Mouse (Mus musculus) embryonic facial prominence, embryonic 12.5 days (tissue): ENCODE measurements around the gene Bag3. TPM values are rescaled to one million over a fixed set of nuclear protein-coding genes. Genes with fewer than 3 reads are reported as not detected.
"Not testable (repeated sequence)": the region's sequence is repeated elsewhere in the genome, so short reads cannot be mapped to it uniquely, and the experiment has no call there.

ENCODE experiments used
- ATAC-seq: fragments of 200-750 bp; cut with Nextera tagmentation; 2 replicates; pipeline ENCODE4 v1.8.0; 2017; ENCODE audit not compliant: insufficient number of reproducible peaks, insufficient read depth, low FRiP score, low TSS enrichment
- H3K27ac ChIP-seq: fragments of 300-500 bp; sonication (generic); 2 replicates; pipeline ENCODE4 v1.5.1; 2016; ENCODE audit warnings: mild to moderate bottlenecking
- H3K27me3 ChIP-seq: fragments of 300-500 bp; sonication (generic); 2 replicates; pipeline ENCODE4 v1.6.1; 2016; ENCODE audit warnings: mild to moderate bottlenecking, moderate library complexity
- H3K36me3 ChIP-seq: fragments of 300-500 bp; sonication (generic); 2 replicates; pipeline ENCODE4 v1.6.1; 2016; ENCODE audit warnings: mild to moderate bottlenecking
- H3K4me1 ChIP-seq: fragments of 300-500 bp; sonication (generic); 2 replicates; pipeline ENCODE4 v1.6.1; 2016
- H3K4me2 ChIP-seq: fragments of 300-500 bp; sonication (generic); replicated peaks from 2 replicates; pipeline ENCODE4 v1.6.1; 2016; ENCODE audit warnings: mild to moderate bottlenecking, moderate library complexity
- H3K4me3 ChIP-seq: fragments of 300-500 bp; sonication (generic); 2 replicates; pipeline ENCODE4 v1.5.1; 2016; ENCODE audit warnings: mild to moderate bottlenecking
- H3K9ac ChIP-seq: fragments of 300-500 bp; sonication (generic); 2 replicates; pipeline ENCODE4 v1.6.1; 2016; ENCODE audit warnings: mild to moderate bottlenecking, moderate library complexity
- H3K9me3 ChIP-seq: fragments of 300-500 bp; sonication (generic); 2 replicates; pipeline ENCODE4 v1.6.1; 2016; ENCODE audit warnings: mild to moderate bottlenecking, moderate library complexity
- WGBS: fragments of 180-500 bp; shearing (Covaris S2); methylation state at CpG from one replicate; pipeline ENCODE4 v1.1.7; 2016; 5-methylcytosine and 5-hydroxymethylcytosine counted together
- polyA plus RNA-seq: library from polyadenylated mRNA; unstranded; fragments of >200 nt; fragmentation: Nextera tagmentation; extraction: Ambion mirVana; gene quantifications from 2 replicates; pipeline ENCODE4 v1.2.1, GENCODE M21; 2016

Bag3 gene
- polyA plus RNA-seq, 1 experiment from 2014 or later, result 9.1 TPM

- H3K4me1 ChIP-seq, result peaks cover 21% of the 10 kb centered on the region
- H3K4me2 ChIP-seq, result no peak overlapping the region
- no peak overlapping the region for H3K27ac ChIP-seq
- H3K9ac ChIP-seq, result no peak overlapping the region
- H3K4me3 ChIP-seq, result no peak overlapping the region
- 29% methylated on average over 1 of the region's 1 CpGs for WGBS
- H3K27me3 ChIP-seq, result no peaks in the 10 kb centered on the region
- H3K9me3 ChIP-seq, result no peaks in the 10 kb centered on the region
- peaks cover 31% of the 10 kb centered on the region for H3K36me3 ChIP-seq
- no peak for ATAC-seq
These were observed 27.1 kb downstream of the Bag3 start for GRCm38 (mm10) chr7:128550328-128551086.

DNA sequence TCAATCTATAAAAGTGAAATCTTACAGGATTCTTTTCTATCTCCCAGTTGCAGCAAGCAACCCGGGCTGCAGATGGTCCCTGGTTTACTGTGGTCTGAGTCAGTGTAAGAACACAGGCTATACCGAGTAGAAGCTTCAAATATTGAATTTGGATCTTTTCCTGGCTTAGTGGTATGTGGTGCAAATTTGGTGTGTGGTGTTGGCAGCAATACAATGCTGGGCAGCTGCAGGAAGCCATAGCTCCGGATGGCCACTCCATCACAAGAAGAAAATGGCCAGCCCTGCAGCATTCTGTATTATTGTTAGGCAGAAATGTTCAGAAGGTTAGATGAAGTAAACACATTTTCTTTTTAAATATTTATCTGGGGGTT, 27.7 kb downstream of the Bag3 start:
- Histone ChIP-seq H3K9me3 (no peaks in the 10 kb centered on the region), H3K4me3 (no peak overlapping the region), H3K4me1 (peaks cover 21% of the 10 kb centered on the region), H3K27me3 (no peaks in the 10 kb centered on the region), H3K9ac (no peak overlapping the region), H3K4me2 (no peak overlapping the region), H3K36me3 (peaks cover 26% of the 10 kb centered on the region), H3K27ac (no peak overlapping the region)
- 66% methylated on average over 3 of the region's 3 CpGs for WGBS
- ATAC-seq, result no peak

- no peak; the same call in 1 of the 2 replicates for ATAC-seq
- H3K27ac ChIP-seq, result 0 out of 2 replicates have a peak overlapping the region, but pooled peaks have one; percentile 60
- no peak overlapping the region for H3K9ac ChIP-seq
- no peak overlapping the region for H3K4me3 ChIP-seq
- no peaks in the 10 kb centered on the region for H3K9me3 ChIP-seq
- no peak overlapping the region for H3K4me2 ChIP-seq
- no peaks in the 10 kb centered on the region for H3K27me3 ChIP-seq
- peaks cover 8% of the 10 kb centered on the region; the same call in 1 of the 2 replicates for H3K36me3 ChIP-seq
- WGBS, result 17% methylated on average over 3 of the region's 3 CpGs
- peaks cover 21% of the 10 kb centered on the region for H3K4me1 ChIP-seq
These were observed 29.8 kb downstream of the Bag3 start for GRCm38 (mm10) chr7:128553105-128553705.

DNA sequence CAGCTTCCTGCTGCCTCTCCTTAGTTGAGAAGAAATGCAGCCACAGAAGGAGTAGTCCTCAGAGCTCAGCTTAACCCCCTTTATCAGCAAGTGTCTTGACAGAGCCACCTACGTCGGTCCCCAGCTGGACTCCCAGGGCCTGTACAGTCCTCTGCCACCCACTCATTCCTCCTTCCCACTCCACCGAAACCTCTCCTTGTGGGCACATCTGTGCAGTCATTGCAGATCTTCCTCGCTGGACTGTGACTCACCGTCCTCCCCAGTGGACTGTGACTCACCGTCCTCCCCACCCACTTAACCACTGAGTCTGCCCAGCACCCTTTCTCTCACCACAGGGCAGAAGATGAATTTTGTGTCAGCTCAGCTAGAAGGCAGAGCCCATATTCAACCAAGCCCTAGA, 31.1 kb downstream of the Bag3 start:
- no peak overlapping the region for H3K4me3 ChIP-seq
- no peaks in the 10 kb centered on the region for H3K27me3 ChIP-seq
- WGBS, result 80% methylated on average over 6 of the region's 6 CpGs
- H3K9me3 ChIP-seq, result no peaks in the 10 kb centered on the region
- peaks cover 15% of the 10 kb centered on the region for H3K4me1 ChIP-seq
- no peak overlapping the region for H3K9ac ChIP-seq
- H3K4me2 ChIP-seq, result no peak overlapping the region
- no peak overlapping the region for H3K27ac ChIP-seq
- H3K36me3 ChIP-seq, result no peaks in the 10 kb centered on the region
- ATAC-seq, result no peak

DNA sequence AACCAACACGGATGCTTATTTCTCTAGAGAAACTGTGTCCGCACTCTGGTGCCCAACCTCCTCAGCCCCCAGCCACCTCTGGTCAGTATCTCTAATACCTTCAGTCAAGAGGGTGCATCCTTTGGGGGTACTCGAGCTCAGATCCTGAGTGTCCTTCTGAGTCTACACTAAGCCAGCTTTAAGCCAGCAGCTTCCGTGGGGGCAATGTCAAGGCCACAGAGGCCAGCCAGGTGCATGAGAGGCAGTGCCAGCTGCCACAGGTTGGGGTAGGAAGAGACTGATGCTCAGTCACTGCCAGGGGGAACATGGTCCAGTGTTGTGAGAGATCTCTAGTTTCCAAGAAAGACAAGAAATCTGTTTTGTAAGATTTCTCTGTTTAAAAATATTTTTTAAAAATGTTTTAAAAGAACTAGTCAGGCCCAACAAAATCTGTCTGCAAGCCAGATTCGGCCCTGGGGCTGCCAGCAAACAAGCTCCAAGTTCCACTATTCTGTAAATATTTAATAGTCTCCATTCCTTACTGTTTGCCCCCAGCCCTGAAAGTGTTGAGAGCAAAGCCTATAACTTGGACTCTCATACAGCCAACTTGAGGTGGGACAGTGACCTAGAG, 31.8 kb downstream of the Bag3 start:
- ATAC-seq, result no peak
- 84% methylated on average over 5 of the region's 5 CpGs for WGBS

DNA sequence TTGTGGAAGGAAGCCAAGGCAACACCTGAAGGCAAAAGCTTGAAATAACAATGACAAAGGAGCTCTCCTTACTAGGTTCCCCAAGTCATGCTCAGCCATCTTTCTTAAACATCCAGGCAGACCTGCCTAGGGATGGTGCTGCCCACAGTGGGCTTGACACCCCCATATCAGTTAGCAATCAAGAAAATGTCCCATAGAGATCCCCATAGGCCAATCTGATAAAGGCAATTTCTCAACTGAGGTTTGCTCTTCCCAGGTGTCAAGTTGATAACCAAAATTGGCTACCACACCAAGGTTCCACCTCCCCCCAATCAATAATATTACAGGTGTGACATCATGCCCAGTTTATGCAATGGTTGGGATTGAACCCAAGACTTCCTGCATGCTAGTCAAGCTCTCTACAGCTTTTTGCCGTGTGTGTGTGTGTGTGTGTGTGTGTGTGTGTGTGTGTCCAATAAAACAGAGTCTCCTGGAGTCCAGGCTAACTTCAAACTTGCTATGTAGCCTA, 33.6 kb downstream of the Bag3 start:
- ATAC-seq, result no peak
- 74% methylated on average over 1 of the region's 1 CpGs for WGBS
- H3K36me3 ChIP-seq, result no peaks in the 10 kb centered on the region

More for the DNA sequence above, 31.8 kb downstream of the Bag3 start:
- Histone ChIP-seq H3K9me3 (no peaks in the 10 kb centered on the region), H3K27ac (no peak overlapping the region), H3K36me3 (no peaks in the 10 kb centered on the region), H3K9ac (no peak overlapping the region), H3K4me2 (no peak overlapping the region), H3K4me1 (peaks cover 10% of the 10 kb centered on the region), H3K4me3 (no peak overlapping the region), H3K27me3 (no peaks in the 10 kb centered on the region)

DNA sequence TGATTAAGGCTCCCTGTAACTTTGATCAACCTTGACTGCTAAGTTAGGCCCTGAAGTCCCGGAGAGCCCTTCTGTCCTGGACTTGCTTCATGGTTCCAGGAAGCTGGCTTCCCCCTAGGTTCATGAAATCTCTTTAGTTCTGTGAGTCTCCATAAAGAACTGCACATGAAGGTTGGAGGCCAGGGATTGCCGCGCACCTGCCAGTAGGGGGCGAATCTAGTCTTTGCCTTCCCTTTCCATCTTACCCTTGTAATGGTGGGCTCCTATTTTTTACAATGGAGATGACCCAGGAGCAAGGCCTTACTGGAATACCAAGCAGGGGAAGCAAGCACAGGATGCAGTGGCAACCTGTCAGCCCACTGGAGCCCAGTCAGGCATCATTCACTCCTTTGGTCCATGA, 40.0 kb downstream of the Bag3 start:
- Histone ChIP-seq H3K4me3 (no peak overlapping the region), H3K4me2 (no peak overlapping the region), H3K36me3 (no peaks in the 10 kb centered on the region), H3K27ac (no peak overlapping the region), H3K27me3 (no peaks in the 10 kb centered on the region), H3K9me3 (no peaks in the 10 kb centered on the region), H3K4me1 (no peaks in the 10 kb centered on the region), H3K9ac (no peak overlapping the region)
- no peak for ATAC-seq
- WGBS, result 44% methylated on average over 4 of the region's 4 CpGs

More for the DNA sequence above, 33.6 kb downstream of the Bag3 start:
- H3K4me3 ChIP-seq, result no peak overlapping the region
- H3K27me3 ChIP-seq, result no peaks in the 10 kb centered on the region
- peaks cover 10% of the 10 kb centered on the region for H3K4me1 ChIP-seq
- no peak overlapping the region for H3K27ac ChIP-seq
- H3K9me3 ChIP-seq, result no peaks in the 10 kb centered on the region
- H3K9ac ChIP-seq, result no peak overlapping the region
- no peak overlapping the region for H3K4me2 ChIP-seq

GRCm38 (mm10) chr7:128566311-128566710, 42.9 kb downstream of the Bag3 start:
- Histone ChIP-seq H3K4me3 (no peak overlapping the region), H3K9ac (no peak overlapping the region), H3K36me3 (no peaks in the 10 kb centered on the region), H3K27ac (no peak overlapping the region), H3K27me3 (no peaks in the 10 kb centered on the region), H3K9me3 (no peaks in the 10 kb centered on the region), H3K4me2 (no peak overlapping the region), H3K4me1 (no peaks in the 10 kb centered on the region)
- ATAC-seq, result no peak
- 73% methylated on average over 7 of the region's 7 CpGs for WGBS

- H3K27ac ChIP-seq, result no peak overlapping the region
- H3K9me3 ChIP-seq, result no peaks in the 10 kb centered on the region
- H3K4me2 ChIP-seq, result no peak overlapping the region
- H3K9ac ChIP-seq, result no peak overlapping the region
- H3K36me3 ChIP-seq, result no peaks in the 10 kb centered on the region
- H3K27me3 ChIP-seq, result no peaks in the 10 kb centered on the region
- 83% methylated on average over 8 of the region's 8 CpGs for WGBS
- no peaks in the 10 kb centered on the region for H3K4me1 ChIP-seq
- no peak for ATAC-seq
- H3K4me3 ChIP-seq, result no peak overlapping the region
These were observed 44.3 kb downstream of the Bag3 start for GRCm38 (mm10) chr7:128567561-128568244.

- not testable (repeated sequence) for H3K4me1 ChIP-seq, H3K9ac ChIP-seq, H3K36me3 ChIP-seq, H3K4me2 ChIP-seq, H3K9me3 ChIP-seq, H3K27ac ChIP-seq, ATAC-seq, H3K27me3 ChIP-seq, H3K4me3 ChIP-seq
- 88% methylated on average over 2 of the region's 2 CpGs for WGBS
These were observed 46.0 kb downstream of the Bag3 start for GRCm38 (mm10) chr7:128569429-128569828.

DNA sequence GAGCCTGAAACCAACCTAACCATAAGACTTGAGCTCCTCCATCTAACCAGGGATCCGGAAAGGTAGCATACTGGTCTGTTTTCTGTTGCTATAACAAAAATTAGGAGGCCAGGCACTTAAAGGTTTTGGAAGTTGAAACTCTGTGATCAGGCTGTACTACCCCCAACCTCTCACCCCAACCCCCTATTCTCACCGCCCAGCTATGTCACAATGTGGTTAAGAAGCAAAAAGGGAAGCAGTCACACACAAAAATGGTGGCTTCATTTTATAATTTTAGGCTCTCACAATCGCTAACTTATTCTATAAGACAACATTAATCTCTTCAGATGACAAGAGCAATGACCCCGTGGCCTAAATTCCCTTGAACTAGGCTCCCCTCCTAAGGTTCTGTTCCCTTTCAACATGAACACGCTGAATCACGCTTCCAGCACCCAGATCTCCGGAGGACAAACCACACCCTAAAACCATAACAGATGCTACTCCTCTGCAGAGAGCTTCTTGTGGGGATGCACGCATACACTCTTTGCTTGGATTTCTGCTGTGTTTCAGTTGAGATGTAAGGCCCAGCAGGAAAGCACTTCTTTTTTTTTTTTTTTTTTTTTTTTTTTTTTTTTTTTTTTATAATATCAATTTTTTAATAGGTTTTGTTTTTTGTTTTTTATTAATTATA, 46.7 kb downstream of the Bag3 start:
- H3K4me1 ChIP-seq, result no peaks in the 10 kb centered on the region; the same call in 1 of the 2 replicates
- WGBS, result 89% methylated on average over 8 of the region's 8 CpGs
- H3K4me2 ChIP-seq, result no peak overlapping the region
- no peaks in the 10 kb centered on the region for H3K36me3 ChIP-seq
- ATAC-seq, result no peak
- no peaks in the 10 kb centered on the region for H3K9me3 ChIP-seq
- no peak overlapping the region for H3K4me3 ChIP-seq
- H3K27ac ChIP-seq, result no peak overlapping the region
- no peak overlapping the region for H3K9ac ChIP-seq
- no peaks in the 10 kb centered on the region for H3K27me3 ChIP-seq
